ENCODE assay signal across 17 mouse cellular contexts in the genomic region with DNA sequence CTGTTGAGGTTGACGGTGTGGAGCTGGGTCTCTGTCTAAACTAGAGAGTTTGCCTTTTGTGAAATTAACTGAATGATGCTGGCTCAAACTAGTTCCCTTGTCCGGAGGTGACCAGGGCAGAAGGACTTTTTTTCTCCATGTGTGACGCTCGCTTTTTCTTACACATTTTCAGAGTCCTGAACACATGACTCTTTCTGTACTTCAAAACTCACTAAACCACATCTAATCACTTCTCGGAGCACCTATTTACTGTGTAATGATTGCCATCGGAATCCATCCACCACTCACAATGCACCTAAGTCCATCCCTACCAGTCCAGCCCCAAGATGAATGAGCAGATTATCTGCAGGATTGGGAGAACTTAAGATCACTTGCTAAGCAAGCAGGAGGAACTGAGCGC.
"Had no signal": no experiment of that assay in that cellular context is flagged by ENCODE, and none has a peak within 500 bp of the region (broad histone marks: within the 10 kb centered on the region; RNA-seq: fewer than 3 reads in every experiment).

No protein-coding gene starts in this region.

- H3K4me1 ChIP-seq: midbrain, embryonic 13.5 days; neural tube, embryonic 12.5 days had no signal

- H3K36me3 ChIP-seq: lung, embryonic 15.5 days; midbrain, embryonic 13.5 days; midbrain, embryonic 15.5 days; neural tube, embryonic 12.5 days; stomach, embryonic 15.5 days had no signal

- H3K4me2 ChIP-seq: lung, embryonic 15.5 days; midbrain, embryonic 11.5 days; midbrain, embryonic 13.5 days; midbrain, embryonic 15.5 days; neural tube, embryonic 12.5 days; stomach, embryonic 15.5 days had no signal

- H3K27ac ChIP-seq: lung, embryonic 15.5 days; macrophage; midbrain, embryonic 13.5 days; midbrain, embryonic 15.5 days; neural tube, embryonic 12.5 days; stomach, embryonic 15.5 days; stomach, postnatal 0 days had no signal

- ATAC-seq: lung, postnatal 0 days; midbrain, embryonic 13.5 days; midbrain, embryonic 15.5 days had no signal

- H3K27me3 ChIP-seq: lung, embryonic 15.5 days; midbrain, embryonic 13.5 days; midbrain, embryonic 15.5 days; neural tube, embryonic 12.5 days; stomach, embryonic 15.5 days had no signal

- DNase-seq: lung, adult 2 months; lung, postnatal 14 days; lung, postnatal 36 days; right cerebral cortex, postnatal 14 days; thymus, adult 2 months; thymus, postnatal 25 days; thymus, postnatal 4 days had no signal

- H3K9ac ChIP-seq: lung, embryonic 15.5 days; midbrain, embryonic 13.5 days; midbrain, embryonic 15.5 days; neural tube, embryonic 12.5 days; stomach, embryonic 15.5 days had no signal

- H3K9me3 ChIP-seq: lung, embryonic 15.5 days; midbrain, embryonic 13.5 days; midbrain, embryonic 15.5 days; neural tube, embryonic 12.5 days; stomach, embryonic 15.5 days had no signal

- H3K4me3 ChIP-seq: lung, embryonic 15.5 days; megakaryocyte, embryonic 14.5 days; midbrain, embryonic 13.5 days; midbrain, embryonic 15.5 days; neural tube, embryonic 12.5 days; stomach, embryonic 15.5 days had no signal
